Mouse (Mus musculus): ENCODE measurements around the gene Rangap1. TPM values are rescaled to one million over a fixed set of nuclear protein-coding genes. Genes with fewer than 3 reads are reported as not detected.

Rangap1 gene
- polyA plus RNA-seq, 1 experiment from 2014 or later, result 33.9 TPM

GRCm38 (mm10) chr15:81729792-81730635 lies 15.3 kb downstream of the Rangap1 start:
- ATAC-seq (replicated peaks; ENCODE audit: low FRiP score, low read depth) (peak; percentile 99), DNase-seq (ENCODE audit: low spot score) (peak; percentile 100)
- peaks cover 6% of the 10 kb centered on the region; the same call in 1 of the 2 replicates for H3K4me1 ChIP-seq (replicated peaks; ENCODE audit: insufficient read depth, low read length)
- peak overlapping the region; percentile 84 for H3K9ac ChIP-seq (ENCODE audit: low read depth, low read length)
- peak overlapping the region; percentile 57 for H3K27ac ChIP-seq
- no peaks in the 10 kb centered on the region for H3K27me3 ChIP-seq (ENCODE audit: insufficient read depth, low read length)
- peak overlapping the region; percentile 94 for H3K4me3 ChIP-seq (replicated peaks; ENCODE audit: low read depth, low read length)
- no peak for TF ChIP-seq CTCF (IDR thresholded peaks at IDR 0.05; ENCODE audit: low read depth)
- WGBS, result 5% methylated on average over 41 of the region's 41 CpGs
- H3K4me2 ChIP-seq (ENCODE audit: low read length), result peak overlapping the region; percentile 98
- H3K36me3 ChIP-seq (ENCODE audit: insufficient read depth, low read length), result no peaks in the 10 kb centered on the region
- no peaks in the 10 kb centered on the region for H3K9me3 ChIP-seq (replicated peaks; ENCODE audit: low read length)

DNA sequence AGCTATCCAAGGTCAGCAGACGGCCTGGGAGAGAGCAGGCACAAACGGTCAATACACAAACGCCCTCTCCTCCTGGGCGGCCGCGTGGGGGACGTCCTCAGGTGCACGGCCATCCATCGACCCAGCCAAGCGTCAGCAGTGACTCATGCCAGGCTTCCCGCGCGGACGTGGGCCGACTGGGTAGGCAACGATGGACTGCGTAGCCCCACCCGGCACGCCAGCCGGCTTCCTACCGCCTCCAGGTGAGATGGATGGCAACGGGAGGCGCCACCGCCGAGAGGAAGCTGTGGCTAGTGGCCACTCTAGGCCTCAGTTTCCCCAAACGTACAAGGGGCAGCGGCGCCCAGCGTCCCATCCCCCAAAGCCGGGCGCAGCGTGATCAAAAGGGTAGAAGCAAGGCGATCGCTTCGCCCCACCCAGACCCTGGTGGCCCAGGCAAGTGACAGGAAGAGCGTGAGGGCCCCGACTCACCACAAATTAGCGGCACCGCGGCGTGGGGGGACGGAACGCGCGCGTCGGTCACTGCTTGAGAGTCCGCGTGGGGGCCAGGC lies 16.0 kb downstream of the Rangap1 start:
- WGBS, result under 1% methylated on average over 49 of the region's 49 CpGs
- DNase-seq (ENCODE audit: low spot score) (peak; percentile 10), ATAC-seq (replicated peaks; ENCODE audit: low FRiP score, low read depth) (peak; percentile 29)
- Histone ChIP-seq H3K27me3 (ENCODE audit: insufficient read depth, low read length) (no peaks in the 10 kb centered on the region), H3K4me2 (ENCODE audit: low read length) (peak overlapping the region; percentile 98), H3K9me3 (replicated peaks; ENCODE audit: low read length) (no peaks in the 10 kb centered on the region), H3K36me3 (ENCODE audit: insufficient read depth, low read length) (no peaks in the 10 kb centered on the region), H3K4me3 (replicated peaks; ENCODE audit: low read depth, low read length) (peak overlapping the region; percentile 94), H3K4me1 (replicated peaks; ENCODE audit: insufficient read depth, low read length) (peaks cover 6% of the 10 kb centered on the region; the same call in 1 of the 2 replicates), H3K9ac (ENCODE audit: low read depth, low read length) (peak overlapping the region; percentile 84), H3K27ac (peak overlapping the region; percentile 57)
- TF ChIP-seq CTCF (IDR thresholded peaks at IDR 0.05; ENCODE audit: low read depth), result no peak

- Histone ChIP-seq H3K4me3 (replicated peaks; ENCODE audit: low read depth, low read length) (no peak overlapping the region), H3K27ac (no peak overlapping the region), H3K9me3 (replicated peaks; ENCODE audit: low read length) (no peaks in the 10 kb centered on the region), H3K36me3 (ENCODE audit: insufficient read depth, low read length) (peaks cover 18% of the 10 kb centered on the region), H3K9ac (ENCODE audit: low read depth, low read length) (no peak overlapping the region), H3K4me1 (replicated peaks; ENCODE audit: insufficient read depth, low read length) (peaks cover 6% of the 10 kb centered on the region; the same call in 1 of the 2 replicates), H3K4me2 (ENCODE audit: low read length) (no peak overlapping the region), H3K27me3 (ENCODE audit: insufficient read depth, low read length) (no peaks in the 10 kb centered on the region)
- DNase-seq (ENCODE audit: low spot score) (no peak), ATAC-seq (replicated peaks; ENCODE audit: low FRiP score, low read depth) (no peak)
- 95% methylated on average over 8 of the region's 8 CpGs for WGBS
- TF ChIP-seq CTCF (IDR thresholded peaks at IDR 0.05; ENCODE audit: low read depth), result no peak
These were observed 19.4 kb downstream of the Rangap1 start for GRCm38 (mm10) chr15:81725965-81726364.

- no peak for ATAC-seq (replicated peaks; ENCODE audit: low FRiP score, low read depth)
- whole genome bisulfite sequencing, result 87% methylated on average over 11 of the region's 11 CpGs
- H3K36me3 ChIP-seq (ENCODE audit: insufficient read depth, low read length), result peaks cover 33% of the 10 kb centered on the region
These were observed 21.7 kb downstream of the Rangap1 start for GRCm38 (mm10) chr15:81723653-81724052.

GRCm38 (mm10) chr15:81722361-81722760 lies 23.0 kb downstream of the Rangap1 start:
- no peak for ATAC-seq (replicated peaks; ENCODE audit: low FRiP score, low read depth)
- peaks cover 44% of the 10 kb centered on the region for H3K36me3 ChIP-seq (ENCODE audit: insufficient read depth, low read length)

More at GRCm38 (mm10) chr15:81723653-81724052, 21.7 kb downstream of the Rangap1 start:
- no peak for DNase-seq (ENCODE audit: low spot score)
- Histone ChIP-seq H3K4me3 (replicated peaks; ENCODE audit: low read depth, low read length) (no peak overlapping the region), H3K27me3 (ENCODE audit: insufficient read depth, low read length) (no peaks in the 10 kb centered on the region), H3K4me1 (replicated peaks; ENCODE audit: insufficient read depth, low read length) (peaks cover 5% of the 10 kb centered on the region; the same call in 1 of the 2 replicates), H3K27ac (no peak overlapping the region), H3K9me3 (replicated peaks; ENCODE audit: low read length) (no peaks in the 10 kb centered on the region), H3K9ac (ENCODE audit: low read depth, low read length) (no peak overlapping the region), H3K4me2 (ENCODE audit: low read length) (no peak overlapping the region)
- TF ChIP-seq CTCF (IDR thresholded peaks at IDR 0.05; ENCODE audit: low read depth), result no peak

DNA sequence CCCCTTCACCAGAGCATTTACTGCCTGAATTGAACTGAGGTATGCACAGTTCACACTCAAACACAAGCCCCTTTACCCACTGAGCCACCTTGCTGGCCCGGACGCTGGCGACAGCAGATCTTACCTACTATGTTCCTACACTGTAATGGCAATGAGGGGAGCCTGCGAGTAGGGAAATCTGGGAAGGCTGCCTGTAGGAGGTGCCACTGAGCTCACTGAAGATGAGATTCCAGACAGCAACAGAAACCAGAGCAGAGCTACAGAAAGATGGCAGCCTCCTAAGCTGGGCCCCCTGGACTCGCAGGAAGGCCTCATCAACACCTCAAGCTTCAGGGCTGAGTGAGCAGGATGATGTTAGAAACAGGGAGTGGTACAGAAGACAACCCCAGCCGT lies 26.2 kb downstream of the Rangap1 start:
- Histone ChIP-seq H3K9ac (ENCODE audit: low read depth, low read length) (no peak overlapping the region), H3K27me3 (ENCODE audit: insufficient read depth, low read length) (no peaks in the 10 kb centered on the region), H3K4me1 (replicated peaks; ENCODE audit: insufficient read depth, low read length) (no peaks in the 10 kb centered on the region), H3K36me3 (ENCODE audit: insufficient read depth, low read length) (peaks cover 56% of the 10 kb centered on the region), H3K9me3 (replicated peaks; ENCODE audit: low read length) (no peaks in the 10 kb centered on the region), H3K4me2 (ENCODE audit: low read length) (no peak overlapping the region), H3K4me3 (replicated peaks; ENCODE audit: low read depth, low read length) (no peak overlapping the region), H3K27ac (no peak overlapping the region)
- peak; percentile 15; the same call in 1 of the 2 replicates for TF ChIP-seq CTCF (IDR thresholded peaks at IDR 0.05; ENCODE audit: low read depth)
- ATAC-seq (replicated peaks; ENCODE audit: low FRiP score, low read depth) (no peak), DNase-seq (ENCODE audit: low spot score) (no peak)
- 89% methylated on average over 6 of the region's 6 CpGs for WGBS

More at GRCm38 (mm10) chr15:81722361-81722760, 23.0 kb downstream of the Rangap1 start:
- Histone ChIP-seq H3K9me3 (replicated peaks; ENCODE audit: low read length) (no peaks in the 10 kb centered on the region), H3K9ac (ENCODE audit: low read depth, low read length) (no peak overlapping the region), H3K4me1 (replicated peaks; ENCODE audit: insufficient read depth, low read length) (no peaks in the 10 kb centered on the region), H3K27me3 (ENCODE audit: insufficient read depth, low read length) (no peaks in the 10 kb centered on the region), H3K4me3 (replicated peaks; ENCODE audit: low read depth, low read length) (no peak overlapping the region), H3K4me2 (ENCODE audit: low read length) (no peak overlapping the region), H3K27ac (no peak overlapping the region)
- TF ChIP-seq CTCF (IDR thresholded peaks at IDR 0.05; ENCODE audit: low read depth), result no peak
- WGBS, result 96% methylated on average over 5 of the region's 5 CpGs
- DNase-seq (ENCODE audit: low spot score), result no peak
